Mouse (Mus musculus): ENCODE results near the gene Comt. TPM values are rescaled to one million over a fixed set of nuclear protein-coding genes. Genes with fewer than 3 reads are reported as not detected.

Comt gene
- total RNA-seq, 2 experiments from 2014 or later = 116 to 122 TPM

GRCm38 (mm10) chr16:18409776-18410175 lies 16.9 kb downstream of the Comt start:
- DNase-seq = no peak

- DNase-seq = peak; percentile 66
Measured at GRCm38 (mm10) chr16:18407912-18408311, 18.7 kb downstream of the Comt start.

- peak; percentile 74 for DNase-seq
Measured at GRCm38 (mm10) chr16:18406293-18406692, 20.4 kb downstream of the Comt start.

GRCm38 (mm10) chr16:18405876-18406275 lies 20.8 kb downstream of the Comt start:
- DNase-seq = peak; percentile 16

GRCm38 (mm10) chr16:18405091-18405854 lies 21.4 kb downstream of the Comt start:
- DNase-seq = peak; percentile 18

- no peak for DNase-seq
Measured at GRCm38 (mm10) chr16:18403285-18403684, 23.4 kb downstream of the Comt start.

GRCm38 (mm10) chr16:18400472-18401216 lies 26.0 kb downstream of the Comt start:
- peak; percentile 45 for DNase-seq

- DNase-seq = no peak
Measured at GRCm38 (mm10) chr16:18400028-18400427, 26.6 kb downstream of the Comt start.

- DNase-seq = no peak
Measured at GRCm38 (mm10) chr16:18396791-18397621, 29.6 kb downstream of the Comt start.

- DNase-seq = peak; percentile 33
Measured at GRCm38 (mm10) chr16:18396201-18396600, 30.5 kb downstream of the Comt start.

- DNase-seq = peak; percentile 88
Measured at GRCm38 (mm10) chr16:18395620-18396036, 31.0 kb downstream of the Comt start.

GRCm38 (mm10) chr16:18394777-18395619 lies 31.7 kb downstream of the Comt start:
- peak; percentile 68 for DNase-seq

- no peak for DNase-seq
Measured at GRCm38 (mm10) chr16:18394056-18394455, 32.6 kb downstream of the Comt start.

GRCm38 (mm10) chr16:18393595-18393994 lies 33.1 kb downstream of the Comt start:
- DNase-seq = peak; percentile 6

GRCm38 (mm10) chr16:18392469-18393426 lies 33.9 kb downstream of the Comt start:
- peak; percentile 91 for DNase-seq

GRCm38 (mm10) chr16:18391728-18392127 lies 34.9 kb downstream of the Comt start:
- peak; percentile 5 for DNase-seq

GRCm38 (mm10) chr16:18391127-18391526 lies 35.5 kb downstream of the Comt start:
- no peak for DNase-seq

- DNase-seq = no peak
Measured at GRCm38 (mm10) chr16:18390399-18390798, 36.3 kb downstream of the Comt start.

GRCm38 (mm10) chr16:18388583-18389435 lies 37.8 kb downstream of the Comt start:
- no peak for DNase-seq

All from heart, postnatal 4 days (tissue).